Mouse (Mus musculus) forebrain, embryonic 14.5 days (tissue): ENCODE measurements around the gene Ifih1. TPM values are rescaled to one million over a fixed set of nuclear protein-coding genes. Genes with fewer than 3 reads are reported as not detected.

Source experiments
- ATAC-seq: fragments of 200-750 bp; cut with Nextera tagmentation; 2 replicates; pipeline ENCODE4 v1.8.0; 2017; ENCODE audit warnings: mild to moderate bottlenecking, moderate library complexity
- DNase-seq: peaks from one replicate; pipeline ENCODE4 v3.0.0-alpha.2; 2015; ENCODE audit warnings: low spot score
- H3K27ac ChIP-seq: fragments of 300-500 bp; sonication (generic); 2 replicates; pipeline ENCODE4 v1.5.1; 2014; ENCODE audit warnings: low read depth, mild to moderate bottlenecking, control low read depth, low read length, moderate library complexity
- H3K27me3 ChIP-seq: fragments of 300-500 bp; sonication (generic); replicated peaks from 2 replicates; pipeline ENCODE4 v1.6.1; 2014; ENCODE audit warnings: low read length, control low read depth, mixed read lengths; ENCODE audit not compliant: control insufficient read depth, insufficient read depth
- H3K36me3 ChIP-seq: fragments of 300-500 bp; sonication (generic); 2 replicates; pipeline ENCODE4 v1.6.1; 2014; ENCODE audit warnings: low read length, control low read depth; ENCODE audit not compliant: control insufficient read depth, insufficient read depth
- H3K4me1 ChIP-seq: fragments of 300-500 bp; sonication (generic); 2 replicates; pipeline ENCODE4 v1.6.1; 2014; ENCODE audit warnings: antibody characterized with exemption, low read length, control low read depth; ENCODE audit not compliant: control insufficient read depth, insufficient read depth
- H3K4me2 ChIP-seq: fragments of 300-500 bp; sonication (generic); 2 replicates; pipeline ENCODE4 v1.6.1; 2014; ENCODE audit warnings: mild to moderate bottlenecking, control low read depth, low read length
- H3K4me3 ChIP-seq: fragments of 300-500 bp; sonication (generic); 2 replicates; pipeline ENCODE4 v1.5.1; 2014; ENCODE audit warnings: low read depth, low read length, control low read depth
- H3K9ac ChIP-seq: fragments of 300-500 bp; sonication (generic); 2 replicates; pipeline ENCODE4 v1.6.1; 2014; ENCODE audit warnings: mild to moderate bottlenecking, low read length, control low read depth, moderate library complexity
- H3K9me3 ChIP-seq: fragments of 300-500 bp; sonication (generic); replicated peaks from 2 replicates; pipeline ENCODE4 v1.6.1; 2016; ENCODE audit warnings: low read length, control low read depth, mixed read lengths; ENCODE audit not compliant: control insufficient read depth
- WGBS: fragments of 180-500 bp; shearing (Covaris S2); extraction: QIAGEN DNeasy Blood & Tissue Kit; methylation state at CpG from one replicate; pipeline ENCODE4 v1.1.7; 2014; 5-methylcytosine and 5-hydroxymethylcytosine counted together
- polyA plus RNA-seq: library from polyadenylated mRNA; unstranded; fragments of >200 nt; fragmentation: Nextera tagmentation; extraction: Ambion mirVana; gene quantifications from 2 replicates; pipeline ENCODE4 v1.2.1, GENCODE M21; 2014

Ifih1 gene
- polyA plus RNA-seq, 1 experiment from 2014 or later, result 1.3 TPM

DNA sequence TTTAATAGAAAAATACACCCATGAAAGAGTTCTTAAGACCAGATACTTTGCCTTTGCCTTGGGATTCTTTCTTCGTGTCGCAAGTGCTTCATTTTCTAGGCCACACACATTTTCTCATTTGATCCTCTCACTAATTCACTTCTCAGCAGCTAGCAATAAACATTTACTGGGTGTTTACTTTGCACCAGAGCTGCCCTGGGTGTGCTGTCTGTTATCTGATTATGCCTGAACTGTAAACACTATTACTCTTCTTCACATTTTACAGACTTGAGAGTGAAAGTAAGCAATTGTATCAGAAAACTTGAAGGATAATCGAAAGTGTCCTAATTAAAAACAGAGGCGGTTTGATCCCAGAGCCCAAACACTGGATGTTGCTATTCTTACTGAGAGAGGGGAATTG is 56.7 kb downstream of the Ifih1 start:
- DNase-seq (no peak), ATAC-seq (no peak)
- Histone ChIP-seq H3K9ac (no peak overlapping the region), H3K27ac (no peak overlapping the region), H3K36me3 (no peaks in the 10 kb centered on the region), H3K4me3 (no peak overlapping the region), H3K4me2 (no peak overlapping the region), H3K4me1 (no peaks in the 10 kb centered on the region), H3K27me3 (no peaks in the 10 kb centered on the region), H3K9me3 (no peaks in the 10 kb centered on the region)
- 88% methylated on average over 4 of the region's 4 CpGs for WGBS

DNA sequence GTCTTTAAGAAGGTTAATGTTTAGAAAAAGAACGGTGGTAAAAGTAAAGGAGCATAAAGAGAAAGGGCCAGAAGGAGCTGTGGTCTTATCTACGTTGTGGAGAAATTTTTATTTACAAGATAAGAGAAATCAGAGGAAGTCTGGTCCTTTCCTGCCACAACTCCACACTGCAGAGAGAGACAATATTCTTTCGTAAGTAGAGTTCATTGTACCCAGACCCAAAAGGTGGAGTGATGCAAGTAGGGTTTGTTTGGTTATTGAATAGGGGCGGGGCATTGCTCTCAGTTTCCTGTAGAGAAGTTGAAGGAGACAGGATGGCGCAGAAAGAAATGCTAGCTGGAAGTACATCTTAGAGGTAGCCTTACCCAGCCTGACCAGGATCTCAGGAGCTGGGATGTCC is 60.3 kb downstream of the Ifih1 start:
- 92% methylated on average over 5 of the region's 5 CpGs for WGBS

DNA sequence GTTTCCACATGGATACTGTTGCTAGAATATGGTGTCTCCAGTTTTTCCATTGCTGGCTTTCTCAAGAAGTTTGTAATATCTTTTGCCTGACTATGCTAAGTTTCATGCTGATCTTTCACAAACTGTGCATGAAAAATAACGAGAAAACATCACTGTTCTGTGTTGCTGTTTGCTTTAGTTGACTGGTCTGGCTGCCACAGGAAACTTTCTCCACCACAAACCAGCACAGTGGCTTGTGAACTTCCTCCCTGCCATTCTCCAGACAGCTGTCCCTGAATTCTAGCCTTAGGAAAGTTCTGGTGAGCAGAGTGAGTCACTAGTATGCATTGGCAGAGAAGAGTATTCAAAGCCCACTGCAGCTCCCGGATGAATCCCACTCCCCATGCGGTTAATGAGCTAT is 71.1 kb downstream of the Ifih1 start:
- Histone ChIP-seq H3K4me2 (no peak overlapping the region), H3K36me3 (no peaks in the 10 kb centered on the region), H3K27ac (no peak overlapping the region), H3K4me1 (no peaks in the 10 kb centered on the region), H3K9me3 (no peaks in the 10 kb centered on the region), H3K27me3 (no peaks in the 10 kb centered on the region), H3K9ac (no peak overlapping the region), H3K4me3 (no peak overlapping the region)
- ATAC-seq, result no peak
- DNase-seq, result no peak
- 82% methylated on average over 3 of the region's 3 CpGs for WGBS

More for the DNA sequence above, 60.3 kb downstream of the Ifih1 start:
- Histone ChIP-seq H3K9ac (no peak overlapping the region), H3K4me1 (no peaks in the 10 kb centered on the region), H3K27me3 (no peaks in the 10 kb centered on the region), H3K9me3 (no peaks in the 10 kb centered on the region), H3K4me3 (no peak overlapping the region), H3K27ac (no peak overlapping the region), H3K36me3 (no peaks in the 10 kb centered on the region), H3K4me2 (no peak overlapping the region)
- DNase-seq, result no peak
- no peak for ATAC-seq

DNA sequence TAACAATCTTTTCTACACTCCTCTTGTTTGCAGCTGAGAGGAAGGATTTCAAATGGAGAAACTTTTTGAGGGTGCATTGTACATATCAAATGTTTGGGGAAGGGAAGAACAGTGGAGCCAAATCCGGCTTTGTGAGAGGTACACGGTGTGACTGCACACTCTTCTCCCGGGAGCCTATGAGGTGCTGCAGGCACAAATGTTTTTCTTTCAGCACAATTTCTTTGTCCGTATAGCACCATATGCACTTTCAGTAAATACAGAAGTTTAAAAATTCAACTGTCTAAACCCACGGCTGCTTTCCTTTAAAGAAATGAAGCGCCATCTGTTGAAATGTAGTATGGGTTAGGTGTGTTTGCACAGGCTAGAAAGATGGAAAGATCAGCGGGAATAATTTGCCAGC is 71.8 kb downstream of the Ifih1 start:
- Histone ChIP-seq H3K9me3 (no peaks in the 10 kb centered on the region), H3K4me3 (no peak overlapping the region), H3K27me3 (no peaks in the 10 kb centered on the region), H3K4me2 (no peak overlapping the region), H3K9ac (no peak overlapping the region), H3K27ac (no peak overlapping the region), H3K36me3 (no peaks in the 10 kb centered on the region), H3K4me1 (no peaks in the 10 kb centered on the region)
- WGBS, result 81% methylated on average over 7 of the region's 7 CpGs
- DNase-seq, result no peak
- ATAC-seq, result no peak

DNA sequence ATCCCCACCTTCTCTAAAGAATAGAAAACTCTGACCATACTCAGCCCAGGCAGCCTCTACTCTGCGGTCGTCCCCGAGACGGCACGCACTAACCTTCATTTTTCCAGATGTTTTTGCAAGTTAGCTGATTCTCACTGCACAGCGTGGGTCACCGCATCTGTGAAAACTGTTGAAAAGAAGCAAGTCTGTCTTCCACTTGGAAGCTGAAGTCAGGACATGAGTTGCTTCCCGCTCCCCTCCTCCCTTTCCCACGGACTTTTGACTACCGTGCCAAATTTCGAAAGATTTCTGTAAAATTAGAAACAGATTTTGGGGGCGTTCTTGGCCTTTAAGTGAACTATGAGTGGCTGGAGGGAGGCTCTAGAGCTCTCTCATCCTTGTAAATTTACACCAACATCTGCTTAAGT is 72.3 kb downstream of the Ifih1 start, which contains the start of gene Fap:
Gene Fap (minus strand): TSS at position 323 of the 407 bp plus-strand sequence.
- Histone ChIP-seq H3K27ac (no peak within 1 kb of the TSS), H3K27me3 (no peaks in the 10 kb centered on the region), H3K4me1 (no peaks in the 10 kb centered on the region), H3K4me2 (no peak within 1 kb of the TSS), H3K9ac (no peak within 1 kb of the TSS), H3K36me3 (no peaks in the 10 kb centered on the region), H3K9me3 (no peaks in the 10 kb centered on the region), H3K4me3 (no peak within 1 kb of the TSS)
- WGBS, result 91% methylated on average over 12 of the region's 12 CpGs
- DNase-seq, result no peak
- ATAC-seq, result no peak

DNA sequence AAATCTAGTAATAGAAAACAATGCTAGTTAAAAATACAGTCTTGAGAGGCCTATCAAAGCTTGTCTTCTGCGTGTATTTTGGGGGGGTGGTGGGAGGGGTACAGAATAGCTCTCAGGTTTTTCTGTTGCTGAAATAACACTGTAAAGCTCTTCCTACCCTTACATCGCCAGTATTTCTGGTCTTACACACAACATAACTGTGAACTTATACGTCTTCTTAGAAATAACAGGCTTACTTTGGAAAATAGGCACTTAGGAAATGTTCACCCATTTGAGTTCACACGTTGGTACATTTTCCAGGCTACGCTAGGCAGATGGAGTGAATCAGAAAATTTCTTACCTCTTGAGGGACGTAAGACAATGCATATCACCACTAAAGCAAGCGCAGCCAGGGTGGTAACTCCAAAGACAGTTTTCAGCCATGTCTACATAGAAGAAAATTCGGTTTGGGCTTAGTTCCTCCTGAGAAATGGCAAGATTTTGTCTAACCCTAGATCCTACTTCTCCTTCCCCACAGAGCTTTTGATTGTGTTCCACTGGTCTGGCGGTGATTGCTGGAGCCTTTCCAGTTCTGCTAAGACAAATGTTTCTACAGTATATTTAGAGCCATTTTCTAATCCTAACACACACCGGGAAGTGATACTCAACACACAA is 72.8 kb downstream of the Ifih1 start:
- H3K9me3 ChIP-seq, result no peaks in the 10 kb centered on the region
- no peak overlapping the region for H3K4me2 ChIP-seq
- no peaks in the 10 kb centered on the region for H3K36me3 ChIP-seq
- H3K4me1 ChIP-seq, result no peaks in the 10 kb centered on the region
- H3K4me3 ChIP-seq, result no peak overlapping the region
- no peaks in the 10 kb centered on the region for H3K27me3 ChIP-seq
- DNase-seq (no peak), ATAC-seq (no peak)
- 88% methylated on average over 10 of the region's 10 CpGs for WGBS
- H3K27ac ChIP-seq, result no peak overlapping the region
- H3K9ac ChIP-seq, result no peak overlapping the region

DNA sequence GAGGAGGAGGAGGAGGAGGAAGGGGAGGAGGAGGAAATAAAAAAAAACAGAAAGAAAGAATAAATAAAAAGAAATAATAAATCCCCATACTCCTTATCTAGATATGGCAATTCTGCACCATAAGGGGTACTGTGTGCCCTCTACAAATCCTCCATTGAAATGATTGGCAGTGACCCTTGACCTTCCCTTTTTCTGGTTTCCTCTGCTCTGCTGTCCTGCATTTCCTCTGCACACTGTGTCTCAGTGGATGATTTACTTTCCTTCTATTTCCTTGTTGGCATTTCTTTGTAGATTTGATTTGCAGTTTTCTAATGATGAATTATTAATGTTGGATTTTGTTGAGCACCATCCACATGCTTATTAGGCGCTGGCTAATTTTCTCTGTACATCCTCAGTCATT is 81.4 kb downstream of the Ifih1 start:
- Histone ChIP-seq H3K36me3 (no peaks in the 10 kb centered on the region), H3K4me1 (no peaks in the 10 kb centered on the region), H3K4me3 (no peak overlapping the region), H3K4me2 (no peak overlapping the region), H3K27ac (no peak overlapping the region), H3K9me3 (no peaks in the 10 kb centered on the region), H3K27me3 (no peaks in the 10 kb centered on the region), H3K9ac (no peak overlapping the region)
- WGBS, result 95% methylated on average over 1 of the region's 1 CpGs
- DNase-seq, result no peak
- ATAC-seq, result no peak

DNA sequence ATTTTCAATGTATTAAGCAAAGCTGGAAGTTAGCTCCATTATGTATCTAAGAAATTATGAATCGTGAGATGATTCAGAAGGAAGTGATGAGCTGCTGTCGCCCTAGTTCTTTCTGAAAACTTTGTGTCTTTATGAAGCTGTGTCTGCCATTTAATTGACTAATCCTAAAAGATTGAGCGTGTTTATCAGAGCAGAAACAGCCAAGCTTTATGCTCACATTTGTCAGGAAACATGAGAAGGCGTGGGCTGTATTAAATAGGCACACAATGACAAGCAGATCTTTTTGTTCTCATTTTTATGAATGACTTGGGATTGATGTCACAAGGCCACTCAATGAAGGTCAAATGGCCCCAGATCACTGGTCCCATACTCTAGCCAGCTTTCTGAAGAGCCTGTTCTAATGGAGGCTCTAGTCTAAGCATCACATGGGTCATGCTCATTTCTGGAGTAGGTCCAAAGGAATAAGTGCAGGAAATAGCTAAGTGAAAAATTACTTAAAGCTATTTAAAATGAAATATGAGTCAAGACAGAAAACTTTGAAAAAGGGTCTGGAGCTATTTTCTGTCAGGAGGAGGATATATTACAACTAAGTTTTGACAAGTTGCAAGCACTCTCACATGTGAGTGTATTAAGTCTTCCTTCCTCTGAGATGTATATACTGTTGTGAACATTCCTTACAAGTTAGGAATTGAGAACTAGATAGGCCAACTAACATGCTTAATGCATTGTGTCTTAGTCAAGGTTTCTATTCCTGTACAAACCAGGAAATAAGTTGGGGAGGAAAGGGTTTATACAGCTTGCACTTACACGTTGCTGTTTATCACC is 83.2 kb downstream of the Ifih1 start:
- no peak for DNase-seq
- Histone ChIP-seq H3K27me3 (no peaks in the 10 kb centered on the region), H3K4me2 (no peak overlapping the region), H3K36me3 (no peaks in the 10 kb centered on the region), H3K4me3 (no peak overlapping the region), H3K4me1 (no peaks in the 10 kb centered on the region), H3K9me3 (no peaks in the 10 kb centered on the region), H3K9ac (no peak overlapping the region), H3K27ac (no peak overlapping the region)
- no peak for ATAC-seq
- WGBS, result 59% methylated on average over 5 of the region's 5 CpGs

DNA sequence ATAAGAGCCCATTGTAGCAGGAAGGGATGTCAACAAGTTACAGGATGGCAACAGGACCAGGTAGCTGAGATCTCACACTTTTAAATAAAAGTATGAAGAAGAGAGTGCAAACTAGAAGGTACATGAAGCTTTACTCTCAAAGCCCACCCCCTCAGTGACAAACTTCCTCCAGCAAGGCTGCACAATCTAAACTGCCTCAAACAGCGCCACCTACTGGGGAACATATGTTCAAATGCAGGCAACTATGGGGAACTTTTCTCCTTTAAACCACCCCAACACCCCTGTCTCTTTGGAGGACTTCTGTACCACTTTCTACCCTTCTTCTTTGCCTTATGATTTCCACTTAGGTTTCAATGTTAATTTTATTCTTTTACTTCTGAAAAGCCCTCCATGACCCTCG is 88.6 kb downstream of the Ifih1 start:
- WGBS, result 73% methylated on average over 2 of the region's 2 CpGs
- Histone ChIP-seq H3K9me3 (no peaks in the 10 kb centered on the region; the same call in 1 of the 2 replicates), H3K27ac (no peak overlapping the region), H3K4me3 (no peak overlapping the region), H3K36me3 (no peaks in the 10 kb centered on the region), H3K9ac (no peak overlapping the region), H3K27me3 (no peaks in the 10 kb centered on the region), H3K4me1 (no peaks in the 10 kb centered on the region), H3K4me2 (no peak overlapping the region)
- DNase-seq, result no peak
- ATAC-seq, result no peak
